Mouse (Mus musculus) adrenal gland, adult 2 months (tissue): ENCODE measurements at regions not wholly inside any gene's neighbourhood (a gene's known extent, or its start where the extent isn't known, plus 50 kb on each side); places are given as distances from the start of the nearest gene placed in this dataset.
"Not testable (repeated sequence)": the region's sequence is repeated elsewhere in the genome, so short reads cannot be mapped to it uniquely, and the experiment has no call there.

Source experiments
- DNase-seq: peaks from one replicate; pipeline ENCODE4 v3.0.0; 2021

DNA sequence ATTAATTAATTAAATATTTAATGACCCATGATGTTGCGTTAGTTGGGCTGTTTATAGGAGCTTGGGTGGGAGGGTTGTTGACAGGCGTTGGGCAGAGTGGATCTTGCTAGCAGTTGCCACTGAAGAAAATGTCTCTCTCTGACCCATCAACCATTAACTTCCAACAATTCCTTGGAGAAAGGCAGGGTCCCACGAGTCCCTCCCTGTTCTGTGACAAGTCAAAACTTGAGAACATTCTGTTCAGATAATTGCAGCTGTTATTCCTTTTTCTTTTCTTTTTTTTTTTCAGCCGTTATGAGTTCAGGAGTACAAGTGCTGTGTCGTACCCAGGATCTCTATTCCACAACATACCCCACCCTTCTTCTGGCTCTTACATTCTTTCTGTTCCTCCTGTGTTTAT, 59.8 kb upstream of the Tnfrsf21 start:
- no peak for DNase-seq

- DNase-seq, result no peak
Measured at GRCm38 (mm10) chr17:42954722-42955121, 61.6 kb upstream of the Tnfrsf21 start.

GRCm38 (mm10) chr17:42944453-42944852, 68.0 kb upstream of the Cd2ap start:
- DNase-seq, result no peak

- DNase-seq, result peak; percentile 63
Measured at GRCm38 (mm10) chr17:42943272-42943696, 66.8 kb upstream of the Cd2ap start.

DNA sequence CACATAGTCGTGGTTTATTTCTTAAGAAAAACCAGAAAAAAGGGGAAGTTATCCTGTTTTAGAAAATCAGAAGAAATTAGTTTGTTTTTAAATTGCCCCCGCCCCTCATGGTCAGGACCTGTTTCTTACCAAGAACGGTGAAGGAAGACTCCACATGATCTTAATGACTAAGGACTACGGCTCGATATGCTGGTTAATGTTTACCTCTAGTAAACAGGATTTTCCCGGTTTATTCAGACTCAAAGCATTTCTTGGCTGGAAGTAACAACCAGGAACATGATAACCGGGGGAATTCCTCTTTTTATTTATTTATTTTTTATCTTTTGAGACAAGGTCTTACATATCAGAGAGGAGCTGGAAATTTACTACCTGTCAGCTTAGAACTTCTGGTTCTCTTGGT, 63.0 kb upstream of the Cd2ap start:
- DNase-seq, result no peak

DNA sequence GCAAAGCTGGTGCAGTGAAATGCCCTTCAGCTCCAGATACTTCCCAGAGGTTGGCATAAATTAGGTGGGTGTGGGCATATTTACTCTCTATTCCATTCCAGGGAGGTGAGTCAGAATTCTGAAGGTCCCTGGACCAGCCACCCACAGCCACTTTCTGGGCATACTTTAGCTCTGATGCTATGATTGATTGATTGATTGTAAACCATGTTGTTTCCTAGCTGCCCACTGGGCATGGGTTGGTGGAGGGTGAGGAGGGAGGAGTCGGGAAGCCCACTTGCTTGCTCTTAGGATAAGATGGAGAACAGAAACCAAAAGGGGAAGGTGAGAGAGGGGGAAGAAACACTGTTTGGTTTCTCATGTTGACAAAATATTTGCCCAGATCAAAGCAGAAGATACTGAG, 62.1 kb upstream of the Cd2ap start:
- peak; percentile 60 for DNase-seq

DNA sequence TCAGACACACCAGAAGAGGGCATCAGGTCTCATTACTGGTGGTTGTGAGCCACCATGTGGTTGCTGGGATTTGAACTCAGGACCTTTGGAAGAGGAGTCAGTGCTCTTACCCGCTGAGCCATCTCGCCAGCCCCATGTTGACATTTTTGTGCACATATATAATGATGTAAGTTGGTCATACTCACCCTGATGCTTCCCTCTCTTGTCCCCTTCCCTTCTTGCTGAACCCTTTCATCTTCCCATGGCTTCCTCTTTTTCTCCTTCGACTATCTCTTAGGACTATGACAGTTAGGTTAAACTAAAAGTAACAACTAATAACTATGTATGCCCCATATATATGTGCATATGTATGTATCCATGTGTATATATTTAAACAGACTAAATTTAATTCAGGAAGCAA, 61.0 kb upstream of the Cd2ap start:
- DNase-seq, result not testable (repeated sequence)

DNA sequence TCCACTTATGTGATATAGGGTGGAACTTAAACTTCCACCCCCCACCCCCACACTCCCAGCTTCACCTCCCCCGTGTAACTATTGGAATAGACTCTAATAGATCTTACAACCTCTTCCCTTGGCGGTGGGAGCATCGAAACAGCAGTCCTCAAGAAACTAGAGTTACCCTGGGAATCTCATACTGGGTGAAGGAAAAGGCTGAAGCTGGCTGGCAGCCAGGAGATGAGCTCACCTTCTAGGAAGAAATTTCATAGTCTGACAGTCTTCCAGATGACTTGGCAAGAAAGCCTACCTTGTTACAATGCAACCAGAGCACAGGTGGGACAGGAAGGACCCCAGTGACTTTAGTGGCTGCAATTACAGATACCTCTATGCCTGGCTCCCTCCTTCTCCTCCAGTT, 57.6 kb upstream of the Cd2ap start:
- peak; percentile 35 for DNase-seq

DNA sequence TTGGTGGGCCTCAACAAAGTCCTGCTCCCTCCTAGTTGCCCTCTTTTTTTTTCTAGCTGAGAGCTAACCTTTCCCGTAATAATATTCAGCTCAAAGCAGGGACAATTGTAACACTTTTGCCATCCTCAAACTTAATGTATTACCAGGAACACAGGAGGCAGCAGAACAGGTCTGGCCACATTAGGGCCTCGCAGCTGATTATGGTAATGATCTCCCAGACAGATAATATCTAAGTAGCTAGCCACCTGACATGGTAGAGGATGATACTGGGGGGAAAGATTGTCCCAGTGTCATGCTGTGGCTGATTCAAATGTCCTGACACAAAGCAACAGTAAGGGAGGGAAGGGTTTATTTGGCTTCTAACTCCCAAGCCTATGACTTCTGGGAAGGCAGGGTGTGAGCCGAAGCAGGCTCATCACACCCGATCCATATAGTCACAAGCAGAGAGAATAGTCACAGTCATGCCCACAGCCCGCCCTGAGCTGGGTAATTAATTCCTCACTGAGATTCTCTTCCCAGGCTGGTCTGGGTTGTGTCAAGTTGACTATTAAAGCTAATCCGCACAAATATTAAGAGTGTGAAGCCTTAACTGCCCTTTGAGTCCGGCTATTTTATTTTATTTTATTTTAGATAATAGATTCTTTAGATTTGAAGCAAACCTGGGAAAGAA, 57.0 kb upstream of the Cd2ap start:
- no peak for DNase-seq

- no peak for DNase-seq
Measured at GRCm38 (mm10) chr17:42927320-42927719, 50.9 kb upstream of the Cd2ap start.
